Mouse (Mus musculus): Measurements from ENCODE around the gene Foxd4. TPM values are rescaled to one million over a fixed set of nuclear protein-coding genes. Genes with fewer than 3 reads are reported as not detected.

The Foxd4 gene
- 0.83 TPM in 1 of 2 replicates, not detected in the other for polyA plus RNA-seq (2011; ENCODE audit: insufficient read depth, insufficient read length, low replicate concordance, missing spikeins)

DNA sequence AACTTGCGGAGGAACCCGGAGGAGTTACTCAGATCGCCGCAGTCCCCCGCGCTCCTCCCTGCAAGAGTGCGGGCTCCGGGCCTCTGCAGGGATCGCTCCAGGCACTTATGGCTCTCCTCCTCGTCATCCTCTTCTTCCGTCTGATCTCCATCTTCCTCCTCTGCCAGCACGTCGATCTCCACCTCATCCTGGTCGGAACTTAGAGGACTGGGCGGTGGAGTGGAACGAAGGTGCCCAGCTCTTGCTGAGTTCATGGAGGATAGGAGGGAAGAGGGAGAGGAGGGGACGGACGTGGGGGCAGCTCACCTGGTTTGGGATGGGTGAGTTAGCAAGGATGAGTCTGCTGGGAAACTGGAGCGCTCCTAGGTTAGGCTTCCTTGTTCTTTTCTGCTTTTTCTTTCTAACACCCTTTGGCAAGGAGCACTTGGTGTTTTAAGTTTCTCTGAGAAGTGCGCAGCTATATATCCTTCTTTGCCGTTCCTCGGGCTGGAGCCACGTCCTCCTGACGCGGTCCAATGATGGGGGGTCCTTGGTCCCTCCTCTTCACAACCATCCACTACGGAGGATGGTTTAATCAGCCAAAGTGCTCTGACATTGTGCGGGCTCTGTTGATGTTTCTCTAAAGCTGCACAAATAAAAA lies at the start of gene Foxd4:
Foxd4 (minus strand) TSS at position 617 of the 640 bp plus-strand sequence.
- no peaks in the 10 kb centered on the region; the same call in 1 of the 2 replicates for H3K4me1 ChIP-seq (ENCODE audit: control insufficient read depth, insufficient read depth, low read length)
- TF ChIP-seq POLR2A (IDR thresholded peaks at IDR 0.05; ENCODE audit: borderline replicate concordance, control insufficient read depth, low read depth, low read length) (no peak), CTCF (IDR thresholded peaks at IDR 0.05; ENCODE audit: control insufficient read depth, insufficient read depth, low read length) (no peak)
- WGBS = 3% methylated on average over 27 of the region's 27 CpGs
- H3K4me3 ChIP-seq (replicated peaks; ENCODE audit: control insufficient read depth, low read depth, low read length) = peak within 1 kb of the TSS; percentile 93
- H3K27ac ChIP-seq (ENCODE audit: control insufficient read depth, insufficient read depth, low read depth, low read length, poor library complexity) = peak within 1 kb of the TSS; percentile 97

DNA sequence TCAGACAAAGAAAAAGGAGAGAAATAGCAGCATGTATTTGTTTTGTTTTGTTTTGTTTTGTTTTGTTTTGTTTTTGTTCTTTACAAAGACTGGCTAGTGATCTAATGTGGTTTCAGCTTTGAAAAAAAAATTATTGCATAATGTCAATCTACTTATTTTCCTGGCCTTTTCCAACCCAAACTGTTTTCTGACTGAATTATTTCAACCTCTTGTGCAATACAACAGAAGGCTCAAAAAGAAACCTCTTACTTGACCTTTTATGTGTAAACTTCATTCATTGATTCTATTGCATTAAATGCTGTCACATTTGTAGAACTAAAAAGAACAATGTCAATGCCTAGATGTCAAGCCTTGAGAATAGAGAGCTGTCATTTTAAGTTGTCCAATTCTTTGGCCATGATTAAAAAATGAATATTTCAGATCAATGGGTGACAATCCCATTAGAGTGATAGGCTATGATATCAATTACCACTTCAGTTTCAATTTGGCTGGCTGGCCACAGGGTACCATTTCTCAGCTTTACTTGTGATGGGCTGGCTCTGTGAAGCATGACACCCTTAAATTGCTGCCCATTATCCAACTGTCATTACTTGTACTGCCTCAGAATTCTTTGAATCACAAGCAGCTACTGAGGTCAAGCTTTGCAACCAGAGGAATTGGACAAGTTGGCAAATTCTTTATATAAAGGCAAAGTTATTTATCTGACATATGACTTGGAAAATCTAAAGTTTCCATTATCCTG lies 44.7 kb upstream of the Foxd4 start:
- Histone ChIP-seq H3K27ac (ENCODE audit: control insufficient read depth, insufficient read depth, low read depth, low read length, poor library complexity) (no peak overlapping the region), H3K4me1 (ENCODE audit: control insufficient read depth, insufficient read depth, low read length) (no peaks in the 10 kb centered on the region), H3K4me3 (replicated peaks; ENCODE audit: control insufficient read depth, low read depth, low read length) (no peak overlapping the region)
- TF ChIP-seq CTCF (IDR thresholded peaks at IDR 0.05; ENCODE audit: control insufficient read depth, insufficient read depth, low read length) (no peak), POLR2A (IDR thresholded peaks at IDR 0.05; ENCODE audit: borderline replicate concordance, control insufficient read depth, low read depth, low read length) (no peak)

DNA sequence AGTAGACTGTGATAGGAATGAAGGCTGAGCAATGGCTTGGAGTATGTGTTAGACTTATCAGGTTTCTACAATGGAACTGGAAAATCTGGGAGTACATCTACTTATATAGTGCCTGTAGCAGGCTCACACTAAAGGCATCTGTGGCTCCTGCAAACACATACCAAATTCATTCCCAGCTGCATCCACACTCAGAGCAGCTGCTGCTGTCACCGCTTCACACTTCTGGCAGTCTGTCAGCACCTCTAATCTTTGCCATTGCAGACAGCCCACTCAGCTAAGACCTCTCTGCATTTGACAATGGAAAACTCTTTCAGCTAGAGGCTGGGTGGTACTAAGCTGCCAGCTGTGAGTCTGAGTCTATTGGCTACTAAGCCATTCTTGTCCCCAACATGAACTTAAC lies 36.1 kb upstream of the Foxd4 start:
- Histone ChIP-seq H3K4me1 (ENCODE audit: control insufficient read depth, insufficient read depth, low read length) (no peaks in the 10 kb centered on the region), H3K4me3 (replicated peaks; ENCODE audit: control insufficient read depth, low read depth, low read length) (no peak overlapping the region), H3K27ac (ENCODE audit: control insufficient read depth, insufficient read depth, low read depth, low read length, poor library complexity) (no peak overlapping the region)
- 88% methylated on average over 1 of the region's 1 CpGs for WGBS
- no peak for TF ChIP-seq POLR2A (IDR thresholded peaks at IDR 0.05; ENCODE audit: borderline replicate concordance, control insufficient read depth, low read depth, low read length)
- TF ChIP-seq CTCF (IDR thresholded peaks at IDR 0.05; ENCODE audit: control insufficient read depth, insufficient read depth, low read length) = no peak

DNA sequence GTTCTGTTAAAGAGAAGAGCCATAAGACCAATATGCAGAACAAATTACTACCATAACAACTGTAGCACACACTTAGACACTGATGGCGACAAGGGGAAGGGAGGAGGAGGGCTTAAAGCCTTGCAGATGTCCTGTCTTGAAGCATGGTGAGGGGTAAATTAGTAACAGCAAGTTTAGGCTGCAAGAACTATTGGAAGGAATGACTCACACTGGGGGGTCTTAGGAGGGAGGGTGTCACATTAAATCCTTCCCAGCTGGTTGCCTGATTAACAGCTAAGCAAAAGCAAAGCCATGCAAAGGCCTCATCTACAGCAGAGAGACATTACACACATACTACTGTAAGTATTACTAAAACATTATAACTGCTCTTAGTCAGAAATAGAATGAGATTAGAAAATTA lies 28.0 kb upstream of the Foxd4 start:
- no peak overlapping the region for H3K27ac ChIP-seq (ENCODE audit: control insufficient read depth, insufficient read depth, low read depth, low read length, poor library complexity)
- no peaks in the 10 kb centered on the region for H3K4me1 ChIP-seq (ENCODE audit: control insufficient read depth, insufficient read depth, low read length)
- 83% methylated on average over 1 of the region's 1 CpGs for WGBS
- no peak overlapping the region for H3K4me3 ChIP-seq (replicated peaks; ENCODE audit: control insufficient read depth, low read depth, low read length)
- no peak for TF ChIP-seq POLR2A (IDR thresholded peaks at IDR 0.05; ENCODE audit: borderline replicate concordance, control insufficient read depth, low read depth, low read length)
- no peak for TF ChIP-seq CTCF (IDR thresholded peaks at IDR 0.05; ENCODE audit: control insufficient read depth, insufficient read depth, low read length)

DNA sequence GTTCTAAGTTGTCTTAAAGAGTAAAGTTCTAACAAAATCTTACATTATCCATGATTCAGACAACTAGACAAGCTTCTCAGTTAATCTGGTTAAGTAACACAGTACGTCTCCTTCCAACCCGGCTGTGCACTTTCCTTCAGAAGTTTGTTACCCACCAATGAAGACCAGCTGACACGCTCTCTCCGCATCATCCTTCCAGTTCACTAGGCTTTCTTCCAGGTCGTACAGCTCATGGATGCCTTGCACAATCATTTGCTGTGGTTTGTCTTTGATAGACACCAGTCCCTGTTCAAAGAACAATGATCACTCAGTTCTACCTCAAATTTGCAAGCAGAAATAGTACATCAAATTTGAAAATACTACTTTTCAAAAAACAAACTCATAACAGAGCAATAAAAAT lies 19.9 kb upstream of the Foxd4 start:
- no peak overlapping the region for H3K4me3 ChIP-seq (replicated peaks; ENCODE audit: control insufficient read depth, low read depth, low read length)
- 77% methylated on average over 5 of the region's 5 CpGs for WGBS
- H3K27ac ChIP-seq (ENCODE audit: control insufficient read depth, insufficient read depth, low read depth, low read length, poor library complexity) = no peak overlapping the region
- no peaks in the 10 kb centered on the region for H3K4me1 ChIP-seq (ENCODE audit: control insufficient read depth, insufficient read depth, low read length)
- no peak for TF ChIP-seq POLR2A (IDR thresholded peaks at IDR 0.05; ENCODE audit: borderline replicate concordance, control insufficient read depth, low read depth, low read length)
- TF ChIP-seq CTCF (IDR thresholded peaks at IDR 0.05; ENCODE audit: control insufficient read depth, insufficient read depth, low read length) = no peak

DNA sequence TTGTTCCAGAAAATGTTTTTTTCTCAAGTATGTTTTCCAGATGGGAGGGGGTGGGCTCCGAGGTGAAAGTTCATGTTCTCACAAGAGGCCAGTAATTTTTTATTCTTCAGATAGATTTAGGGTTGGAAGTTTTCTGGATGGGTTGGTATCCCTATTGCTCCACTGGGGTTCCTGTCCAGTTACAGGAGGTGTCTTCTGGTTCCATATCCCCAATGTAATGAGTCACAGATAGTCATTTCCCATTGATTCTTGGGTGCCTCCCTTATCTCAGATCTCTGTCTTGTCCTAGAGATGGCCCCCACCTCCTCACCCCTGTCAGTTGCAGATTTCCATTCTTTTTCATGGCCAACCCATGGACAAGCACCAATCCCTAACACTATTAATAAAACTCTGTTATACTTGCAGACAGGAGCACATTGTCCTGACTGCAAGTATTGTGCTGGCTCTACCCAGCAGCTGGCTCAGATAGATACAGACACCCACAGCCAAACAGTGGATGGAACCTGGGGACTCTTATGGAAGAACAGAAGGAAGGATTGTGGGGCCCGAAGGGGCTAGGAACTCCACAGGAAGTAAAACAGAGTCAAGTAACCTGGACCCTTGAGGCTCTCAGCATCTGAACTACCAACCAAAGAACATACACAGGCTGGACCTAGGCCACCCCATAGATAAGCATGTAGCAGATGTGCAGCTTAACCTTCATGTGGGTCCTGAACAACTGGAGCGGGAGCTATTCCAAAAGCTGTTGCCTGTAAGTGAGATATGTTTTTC lies 7.6 kb upstream of the Foxd4 start:
- no peak overlapping the region for H3K4me3 ChIP-seq (replicated peaks; ENCODE audit: control insufficient read depth, low read depth, low read length)

DNA sequence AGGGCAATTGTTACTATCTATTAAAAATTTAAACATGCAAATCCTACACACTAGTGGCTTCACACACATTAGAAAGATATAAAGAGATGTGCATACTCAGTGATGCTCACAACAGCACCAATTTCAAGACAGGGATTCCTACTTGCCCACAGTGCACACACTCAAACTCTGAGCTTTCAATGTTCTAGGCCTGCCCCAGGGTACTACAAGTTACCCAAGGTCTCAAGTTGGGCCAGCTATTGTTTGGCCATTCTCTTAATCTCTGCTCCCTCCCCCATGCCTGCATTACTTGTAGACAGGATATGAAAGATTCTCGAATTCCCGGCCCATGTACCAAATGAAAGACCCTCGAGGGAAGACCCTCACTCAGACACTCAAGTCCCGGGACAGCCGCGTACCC lies 6.7 kb upstream of the Foxd4 start:
- TF ChIP-seq POLR2A (IDR thresholded peaks at IDR 0.05; ENCODE audit: borderline replicate concordance, control insufficient read depth, low read depth, low read length) = no peak
- TF ChIP-seq CTCF (IDR thresholded peaks at IDR 0.05; ENCODE audit: control insufficient read depth, insufficient read depth, low read length) = no peak
- Histone ChIP-seq H3K27ac (ENCODE audit: control insufficient read depth, insufficient read depth, low read depth, low read length, poor library complexity) (peak overlapping the region; percentile 50; the same call in 1 of the 2 replicates), H3K4me1 (ENCODE audit: control insufficient read depth, insufficient read depth, low read length) (no peaks in the 10 kb centered on the region; the same call in 1 of the 2 replicates), H3K4me3 (replicated peaks; ENCODE audit: control insufficient read depth, low read depth, low read length) (peak overlapping the region; percentile 34)
- WGBS = 70% methylated on average over 6 of the region's 6 CpGs

More for the DNA sequence above, 7.6 kb upstream of the Foxd4 start:
- peak overlapping the region; percentile 43; the same call in 1 of the 2 replicates for H3K27ac ChIP-seq (ENCODE audit: control insufficient read depth, insufficient read depth, low read depth, low read length, poor library complexity)
- no peaks in the 10 kb centered on the region; the same call in 1 of the 2 replicates for H3K4me1 ChIP-seq (ENCODE audit: control insufficient read depth, insufficient read depth, low read length)
- WGBS = 60% methylated on average over 3 of the region's 3 CpGs
- TF ChIP-seq POLR2A (IDR thresholded peaks at IDR 0.05; ENCODE audit: borderline replicate concordance, control insufficient read depth, low read depth, low read length) (no peak), CTCF (IDR thresholded peaks at IDR 0.05; ENCODE audit: control insufficient read depth, insufficient read depth, low read length) (no peak)

DNA sequence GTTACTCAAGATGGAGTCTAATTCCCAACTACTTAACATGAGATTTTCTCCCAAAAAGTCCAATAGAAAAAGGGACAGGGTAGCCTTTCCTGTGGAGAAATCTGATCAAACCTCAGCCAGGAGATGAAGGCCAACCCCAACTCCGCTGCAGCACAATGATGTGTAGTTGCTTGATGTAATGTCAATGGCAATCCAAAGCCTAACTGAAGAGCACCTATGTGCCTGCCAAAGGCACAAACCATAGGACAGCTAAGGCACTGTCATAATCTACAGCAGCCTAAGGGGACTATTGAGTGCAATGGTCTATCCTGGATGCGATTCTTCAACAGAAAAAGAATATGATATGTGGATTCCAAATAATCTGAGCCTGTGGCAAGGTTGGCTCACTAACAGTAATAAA lies 1.8 kb upstream of the Foxd4 start:
- WGBS = 69% methylated on average over 2 of the region's 2 CpGs
- no peak for TF ChIP-seq POLR2A (IDR thresholded peaks at IDR 0.05; ENCODE audit: borderline replicate concordance, control insufficient read depth, low read depth, low read length)
- TF ChIP-seq CTCF (IDR thresholded peaks at IDR 0.05; ENCODE audit: control insufficient read depth, insufficient read depth, low read length) = no peak
- no peak overlapping the region for H3K27ac ChIP-seq (ENCODE audit: control insufficient read depth, insufficient read depth, low read depth, low read length, poor library complexity)
- no peaks in the 10 kb centered on the region; the same call in 1 of the 2 replicates for H3K4me1 ChIP-seq (ENCODE audit: control insufficient read depth, insufficient read depth, low read length)
- no peak overlapping the region for H3K4me3 ChIP-seq (replicated peaks; ENCODE audit: control insufficient read depth, low read depth, low read length)

All from bone marrow, adult 2 months (tissue).